Mouse (Mus musculus) cerebellum, adult 11-12 months (tissue): ENCODE measurements around the gene Csf2rb2.
"Not testable (repeated sequence)": the region's sequence is repeated elsewhere in the genome, so short reads cannot be mapped to it uniquely, and the experiment has no call there.

Source experiments
- DNase-seq: peaks from one replicate; pipeline ENCODE4 v3.0.0; 2022

Csf2rb2 gene

DNA sequence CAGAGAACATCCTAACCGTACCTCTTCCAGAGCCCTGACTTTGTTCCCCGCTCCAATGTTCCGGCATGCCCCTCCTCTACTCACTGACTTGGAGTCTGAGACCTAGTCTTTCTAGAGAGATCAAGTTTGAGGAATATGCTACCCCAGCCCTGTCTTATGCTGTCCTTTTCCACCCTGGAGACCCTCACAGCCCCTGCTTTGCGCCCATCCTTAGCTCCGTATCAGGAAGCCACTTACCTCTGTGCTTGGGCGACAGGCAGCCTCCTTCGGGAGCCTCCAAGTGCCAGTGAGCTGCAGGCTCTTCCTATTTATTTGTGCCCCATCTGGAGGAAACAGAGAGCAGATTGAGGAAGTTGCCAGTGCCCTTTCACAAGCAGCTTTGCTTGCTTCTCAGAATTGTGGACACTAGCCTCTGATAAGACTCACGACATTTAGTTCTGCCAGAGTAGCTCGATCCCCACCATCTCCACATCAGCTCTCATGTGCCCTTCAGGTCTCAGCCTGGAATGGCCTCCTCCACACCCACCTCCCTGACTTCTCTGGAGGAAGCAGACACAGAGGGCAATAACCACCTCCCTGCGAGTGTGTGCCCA lies at the start of gene Csf2rb2:
Csf2rb2 (minus strand) TSS at position 381 of the 593 bp plus-strand sequence.
- DNase-seq = no peak

DNA sequence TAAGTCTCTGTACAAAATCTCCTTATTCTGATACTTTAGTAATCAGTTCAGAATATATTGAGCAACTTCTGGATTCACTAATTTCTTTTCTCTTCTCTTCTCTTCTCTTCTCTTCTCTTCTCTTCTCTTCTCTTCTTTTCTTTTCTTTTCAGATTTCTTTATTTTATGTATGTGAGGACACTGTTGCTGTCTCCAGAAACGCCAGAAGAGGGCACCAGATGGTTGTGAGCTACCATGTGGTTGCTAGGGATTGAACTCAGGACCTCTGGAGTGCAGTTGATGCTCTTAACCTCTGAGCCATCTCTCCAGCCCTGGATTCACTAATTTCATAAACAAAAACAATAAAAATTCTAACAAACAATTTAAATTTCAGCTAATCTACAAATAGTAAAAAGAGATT lies 49.4 kb upstream of the Csf2rb2 start:
- DNase-seq = no peak

DNA sequence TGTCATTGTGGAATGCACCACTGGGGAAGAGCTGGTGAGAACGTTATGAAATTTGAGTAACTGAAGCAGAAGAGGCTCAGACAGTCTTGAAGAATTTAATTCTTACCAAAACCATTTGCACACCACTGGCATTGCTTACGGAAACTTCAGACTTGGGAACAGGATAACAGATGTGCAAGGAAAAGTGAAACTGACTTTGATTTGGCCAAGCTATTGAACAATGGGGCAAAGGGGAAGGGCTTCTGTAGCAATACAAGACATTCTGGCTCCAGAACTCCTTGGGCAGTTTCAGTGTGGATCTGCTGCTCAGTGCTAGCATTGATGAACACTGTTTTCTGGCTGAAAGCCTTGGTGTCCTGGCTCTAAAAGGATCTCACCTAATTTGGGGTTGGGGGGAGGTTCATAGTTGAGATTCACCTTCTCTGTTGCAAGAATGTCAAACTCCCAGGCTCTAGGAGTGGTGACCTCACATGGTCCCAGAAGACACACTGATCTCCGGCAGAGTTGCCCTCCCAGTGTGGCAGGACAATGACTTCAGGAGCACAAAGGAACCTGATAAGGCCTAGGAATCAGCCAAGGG lies 46.2 kb upstream of the Csf2rb2 start:
- no peak for DNase-seq

DNA sequence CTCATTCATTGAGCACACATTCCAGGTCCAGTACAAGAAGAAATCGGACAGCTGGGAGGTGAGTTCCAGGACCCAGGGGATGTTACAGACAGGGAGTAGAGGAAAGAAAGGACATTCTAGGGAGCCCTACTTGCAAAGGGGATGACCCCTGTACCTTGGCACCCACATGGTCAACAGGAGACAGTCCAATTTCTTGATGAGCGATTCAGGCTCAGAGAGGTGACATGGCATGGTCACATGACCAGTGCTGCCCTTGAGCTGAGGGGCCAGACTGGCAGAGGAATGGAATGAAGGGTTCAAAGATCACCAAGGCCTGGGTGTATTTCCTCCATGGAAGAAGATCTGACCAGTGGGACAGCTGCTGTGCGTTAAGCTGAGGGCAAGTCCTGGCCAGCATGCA lies 39.0 kb upstream of the Csf2rb2 start:
- DNase-seq = no peak

DNA sequence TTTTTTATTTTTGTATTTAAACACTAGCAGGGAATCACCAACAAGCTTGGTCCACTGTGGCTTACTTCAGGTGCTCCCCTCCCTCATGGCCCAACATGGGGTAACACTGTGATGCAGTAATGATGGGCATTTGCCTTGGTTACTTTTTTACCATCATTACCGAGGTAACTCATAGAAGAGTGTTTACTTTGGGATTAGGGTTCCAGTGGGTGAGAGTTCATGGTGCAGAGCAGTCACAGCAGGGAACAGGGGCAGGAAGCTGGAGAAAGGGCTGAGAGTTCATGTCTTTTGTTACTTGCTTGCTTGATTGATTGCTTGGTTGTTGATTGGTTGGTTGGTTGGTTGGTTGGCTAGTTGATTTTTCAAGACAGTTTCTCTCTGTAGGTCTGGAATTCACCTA lies 38.2 kb upstream of the Csf2rb2 start:
- no peak for DNase-seq

DNA sequence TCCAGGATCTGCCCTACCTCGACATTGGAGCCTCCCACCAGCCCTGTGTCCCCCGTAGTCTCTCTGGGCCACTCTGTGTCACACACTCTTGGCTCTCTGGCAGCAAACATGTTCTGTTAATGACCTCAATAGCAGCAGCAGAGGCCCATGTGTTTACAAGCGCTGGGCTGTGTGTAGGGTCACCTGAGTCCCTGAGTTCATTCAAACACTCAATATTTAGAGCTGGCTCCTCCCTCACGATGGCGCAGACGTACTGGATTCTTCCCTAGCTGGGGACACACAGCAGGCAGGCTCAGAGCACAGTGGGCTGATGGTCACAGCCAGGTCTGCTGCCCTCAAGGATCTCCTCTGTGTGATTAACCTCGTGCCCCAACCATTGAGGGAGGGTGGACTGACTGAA lies 35.4 kb upstream of the Csf2rb2 start:
- not testable (repeated sequence) for DNase-seq

DNA sequence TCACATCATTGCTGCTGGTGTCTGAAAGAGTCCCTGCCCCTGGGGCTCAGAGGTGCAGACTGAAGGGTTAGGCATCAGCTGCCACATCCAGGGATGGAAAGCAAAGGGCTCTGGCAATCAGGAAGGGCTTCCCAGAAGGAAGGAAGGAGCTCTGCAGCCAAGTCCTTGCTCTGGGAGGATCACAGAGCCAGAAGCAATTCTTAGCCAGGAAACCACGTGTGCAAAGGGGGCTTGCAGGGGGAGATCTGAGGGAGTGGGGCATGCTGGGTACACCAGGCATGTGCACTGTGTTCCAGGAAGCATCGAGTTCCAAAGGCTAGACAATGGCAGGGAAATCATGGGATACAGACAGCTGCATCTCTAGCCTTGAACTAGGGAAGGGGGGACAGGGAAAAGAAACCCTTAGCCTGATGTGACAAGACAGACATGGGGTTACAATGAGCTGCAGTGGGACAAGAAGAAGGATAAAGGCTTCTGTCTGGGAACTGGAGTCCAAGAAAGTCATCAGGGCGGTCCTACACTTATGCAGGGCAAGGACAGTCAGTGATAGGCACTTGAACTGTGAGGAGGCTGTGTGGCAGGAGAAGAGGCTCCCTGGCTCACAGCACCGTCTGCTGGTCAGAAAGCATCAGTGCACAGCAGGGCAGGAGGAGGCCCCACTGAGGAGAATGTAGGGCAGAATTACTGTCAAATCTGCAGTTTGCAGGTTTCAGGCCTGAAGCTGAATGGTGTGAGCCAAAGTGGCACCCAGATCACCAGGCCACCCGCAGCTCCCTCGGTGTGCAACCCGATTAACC lies 34.3 kb upstream of the Csf2rb2 start:
- peak; percentile 32 for DNase-seq

DNA sequence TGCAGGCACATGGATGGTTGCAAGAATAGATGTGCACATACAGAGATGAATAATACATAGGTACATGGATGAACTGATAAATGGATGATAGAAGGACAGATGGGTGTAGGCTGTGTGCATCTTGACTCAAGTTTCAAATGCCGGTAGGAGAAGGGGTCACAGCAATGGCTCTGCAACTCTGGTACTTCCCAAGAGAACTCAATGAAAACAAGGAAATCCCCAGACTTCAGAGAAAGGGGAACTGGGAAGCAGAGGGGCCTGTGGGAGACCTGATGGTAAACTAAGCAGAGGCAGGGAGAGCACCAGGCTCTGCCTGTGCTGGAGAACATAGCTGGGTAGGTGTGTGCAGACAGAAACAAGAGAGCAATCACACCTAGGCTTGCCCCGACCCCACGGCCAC lies 28.9 kb upstream of the Csf2rb2 start:
- no peak for DNase-seq

DNA sequence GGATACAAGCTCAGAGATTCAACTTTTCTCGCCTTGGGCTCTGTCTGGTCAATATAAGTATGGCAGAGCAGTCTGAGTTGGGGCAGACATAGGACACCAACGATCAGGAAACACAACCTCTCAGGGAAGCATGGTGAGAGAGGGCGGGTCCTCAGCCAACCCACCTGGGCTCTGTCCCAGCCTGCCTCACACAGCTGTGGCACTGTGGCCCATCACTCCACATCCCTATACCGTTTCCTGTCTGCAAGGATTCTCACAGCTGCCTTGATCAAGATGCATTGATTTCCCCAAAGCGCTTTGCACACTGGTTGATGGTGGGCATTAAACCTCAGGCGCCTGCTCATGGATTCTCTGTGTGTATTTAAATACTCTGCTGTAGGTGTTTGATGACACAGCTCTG lies 27.5 kb upstream of the Csf2rb2 start:
- DNase-seq = no peak

DNA sequence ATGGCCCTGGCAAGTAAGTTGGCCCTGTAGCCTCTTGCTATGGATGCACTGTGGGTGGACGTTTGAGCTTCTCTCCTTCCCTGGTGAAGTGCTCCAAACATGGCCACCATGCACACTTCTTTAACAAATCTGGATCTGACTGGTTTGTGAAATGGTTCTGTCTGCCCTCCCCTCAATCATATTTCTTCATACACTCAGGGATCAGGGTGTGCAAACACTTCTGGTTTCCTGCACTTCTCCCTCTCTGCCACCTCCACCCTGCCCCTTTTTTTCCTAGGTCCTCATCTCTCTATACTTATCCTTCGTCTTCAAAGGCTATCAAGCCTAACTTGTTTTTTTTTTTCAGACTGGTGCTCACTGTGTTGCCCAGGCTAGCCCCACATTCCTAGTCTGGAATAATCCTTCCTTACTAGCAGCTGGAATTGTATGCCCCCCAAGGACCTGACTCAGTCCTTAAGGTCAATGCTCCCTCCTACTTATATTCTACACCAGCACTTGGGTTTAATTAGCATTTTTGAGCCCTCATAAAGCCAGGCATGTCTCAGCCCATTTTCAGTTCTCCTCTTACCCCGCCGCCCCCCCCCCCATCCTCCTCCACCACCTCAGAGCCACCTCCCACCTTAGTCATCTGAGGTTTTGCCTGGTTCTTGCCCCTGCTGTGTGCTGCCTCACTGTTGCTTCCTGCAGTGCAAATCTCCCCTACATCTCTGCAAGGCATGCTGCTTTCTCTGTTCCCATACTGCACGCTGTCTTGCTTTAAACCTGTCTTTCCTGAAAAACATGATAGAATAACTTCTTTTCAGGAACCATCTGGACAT lies 26.2 kb upstream of the Csf2rb2 start:
- no peak for DNase-seq

DNA sequence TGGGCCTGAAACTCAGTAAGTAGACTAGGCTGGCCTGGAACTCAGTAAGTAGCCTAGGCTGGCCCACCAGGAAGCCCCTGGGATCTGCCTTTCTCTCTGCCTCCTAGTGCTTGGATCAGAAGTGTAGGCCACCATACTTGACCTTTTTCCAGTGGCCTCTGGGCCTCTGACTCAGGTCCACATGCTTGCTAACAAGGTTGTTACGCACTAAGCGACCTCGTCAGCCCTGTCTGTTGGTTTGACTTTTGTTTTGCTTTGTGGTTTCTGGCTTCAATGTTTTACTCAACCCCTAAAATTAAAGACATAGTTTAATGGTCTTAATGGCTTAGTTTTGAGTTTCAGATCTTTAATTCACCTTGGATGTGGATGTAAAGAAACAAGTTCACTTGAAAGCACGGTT lies 25.2 kb upstream of the Csf2rb2 start:
- no peak for DNase-seq

DNA sequence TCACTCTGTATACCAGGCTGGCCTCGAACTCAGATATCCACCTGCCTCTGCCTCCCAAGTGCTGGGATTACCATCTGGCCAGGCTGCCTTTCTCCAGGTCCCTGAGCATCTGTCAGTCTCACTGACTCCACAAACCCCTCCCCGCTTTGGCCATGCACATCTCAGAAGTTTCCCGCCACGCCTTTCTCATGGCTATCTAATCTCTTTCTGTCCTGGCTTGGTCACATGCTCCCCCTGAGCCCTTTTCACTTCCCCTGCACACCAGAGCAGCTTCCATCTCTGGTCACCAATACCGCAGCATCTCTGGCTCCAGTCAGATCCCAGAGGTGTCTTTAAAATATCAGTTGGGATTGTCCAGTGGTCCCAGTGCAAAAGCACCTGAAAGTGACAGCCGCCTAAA lies 24.5 kb upstream of the Csf2rb2 start:
- DNase-seq = not testable (repeated sequence)

DNA sequence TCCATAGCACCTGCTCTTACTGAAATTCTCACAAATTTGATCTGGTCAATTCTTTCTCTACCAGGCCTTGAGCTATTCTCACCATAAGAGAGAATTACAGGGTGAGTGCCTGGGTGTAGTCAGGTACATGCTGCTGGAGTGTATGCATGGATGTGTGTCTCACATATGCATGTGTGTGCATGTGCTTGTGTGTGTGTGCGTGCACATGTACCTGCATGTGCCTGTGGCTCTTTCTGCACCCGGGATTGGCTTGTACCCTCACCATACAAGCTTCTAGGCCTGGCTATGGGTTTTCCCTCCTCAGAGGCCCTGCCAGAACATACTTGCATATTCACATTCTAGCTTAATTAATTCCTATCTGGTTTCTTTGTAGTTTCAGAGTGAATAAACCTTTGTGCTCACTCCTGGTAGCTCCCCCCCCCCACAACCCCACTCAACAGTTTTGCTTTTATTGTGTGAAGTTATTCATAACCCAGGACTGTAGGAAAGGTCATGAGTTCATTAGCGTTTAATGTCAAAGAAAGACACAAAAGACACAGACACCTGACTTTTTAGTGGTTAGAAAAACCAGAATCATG lies 23.1 kb upstream of the Csf2rb2 start:
- DNase-seq = no peak

DNA sequence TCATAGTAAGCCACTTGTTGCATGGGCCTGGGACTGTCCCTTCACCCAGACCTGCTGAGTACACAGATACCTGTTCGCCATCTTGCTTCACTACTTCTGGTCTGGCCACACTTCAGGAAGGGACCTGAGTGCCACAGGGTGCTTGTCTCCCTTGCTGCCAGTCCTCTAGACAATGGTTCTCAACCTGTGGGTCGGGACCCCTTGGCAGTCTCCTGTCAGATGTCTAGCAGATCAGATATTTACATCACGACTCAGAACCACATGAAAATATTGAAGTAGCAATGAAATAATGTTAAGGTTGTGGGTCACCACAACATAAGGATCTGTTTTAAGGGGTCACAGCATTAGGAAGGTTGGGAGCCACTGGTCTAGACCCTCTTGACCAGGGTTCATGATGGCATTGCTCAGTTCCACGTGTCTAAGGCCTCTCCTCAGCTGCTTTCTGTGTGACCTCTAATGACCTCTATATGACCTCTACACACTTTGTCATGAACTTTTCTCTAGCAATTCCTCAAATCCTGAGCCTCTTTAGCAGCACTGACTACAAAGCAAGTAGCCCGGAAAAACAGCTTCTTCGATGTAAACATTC lies 22.3 kb upstream of the Csf2rb2 start:
- DNase-seq = not testable (repeated sequence)

DNA sequence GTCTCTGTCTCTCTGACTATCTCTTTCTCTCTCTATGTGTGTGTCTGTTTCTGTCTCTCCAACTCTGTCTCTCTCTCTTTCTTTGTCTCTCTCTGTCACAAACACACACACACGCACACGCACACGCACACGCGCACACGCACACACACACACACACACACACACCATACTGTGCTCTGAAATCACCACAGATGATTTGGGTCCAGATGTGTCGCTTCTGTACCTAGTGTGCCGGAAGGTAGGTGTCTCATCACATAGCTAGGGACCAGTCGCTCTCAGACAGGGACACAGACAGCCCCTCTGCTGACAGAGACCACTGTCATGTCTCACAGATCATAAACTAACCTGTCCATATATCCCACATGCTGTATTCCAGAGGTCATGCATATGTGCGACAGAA lies 21.2 kb upstream of the Csf2rb2 start:
- DNase-seq = no peak

DNA sequence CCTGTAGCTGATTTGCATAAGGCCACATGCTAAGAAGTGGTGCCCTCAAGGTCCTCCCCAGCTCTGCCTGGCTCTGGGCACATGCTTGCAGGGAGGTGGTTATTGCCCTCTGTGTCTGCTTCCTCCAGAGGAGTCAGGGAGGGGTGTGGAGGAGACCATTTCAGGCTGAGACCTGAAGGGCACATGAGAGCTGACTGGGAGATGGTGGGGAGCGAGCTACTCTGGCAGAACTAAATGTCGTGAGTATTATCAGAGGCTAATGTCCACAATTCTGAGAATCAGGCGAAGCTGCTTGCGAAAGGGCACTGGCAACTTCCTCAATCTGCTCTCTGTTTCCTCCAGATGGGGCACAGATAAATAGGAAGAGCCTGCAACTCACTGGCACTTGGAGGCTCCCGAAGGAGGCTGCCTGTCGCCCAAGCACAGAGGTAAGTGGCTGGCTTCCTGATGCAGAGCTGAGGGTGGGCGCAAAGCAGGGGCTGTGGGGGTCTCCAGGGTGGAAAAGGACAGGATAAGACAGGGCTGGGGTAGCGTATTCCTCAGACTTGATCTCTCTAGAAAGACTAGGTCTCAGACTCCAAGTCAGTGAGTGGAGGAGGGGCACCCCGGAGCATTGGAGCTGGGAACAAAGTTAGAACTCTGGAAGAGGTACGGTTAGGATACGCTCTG lies 20.3 kb upstream of the Csf2rb2 start, which contains the start of gene Csf2rb:
Csf2rb (plus strand) TSS at position 82 of the 669 bp plus-strand sequence.
- DNase-seq = no peak

DNA sequence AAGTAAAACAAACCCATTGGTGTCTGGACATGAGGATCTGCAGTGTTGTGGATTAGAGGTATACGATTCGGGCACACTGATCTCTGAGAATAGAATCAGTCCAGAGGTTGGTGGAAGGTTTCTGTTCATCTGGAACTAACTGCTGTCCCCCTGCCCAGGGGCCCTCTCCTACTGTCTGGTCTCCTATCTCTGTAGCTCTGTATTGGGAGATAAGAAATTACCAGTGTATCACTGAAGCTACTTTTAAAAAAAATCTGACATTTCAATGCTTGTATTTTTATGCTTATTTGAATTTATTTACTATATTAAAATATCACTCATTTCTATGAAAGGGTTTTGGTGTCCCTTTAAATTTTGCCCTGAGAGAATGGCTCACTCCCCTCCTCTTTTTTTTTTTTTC lies 18.8 kb upstream of the Csf2rb2 start:
- no peak for DNase-seq

DNA sequence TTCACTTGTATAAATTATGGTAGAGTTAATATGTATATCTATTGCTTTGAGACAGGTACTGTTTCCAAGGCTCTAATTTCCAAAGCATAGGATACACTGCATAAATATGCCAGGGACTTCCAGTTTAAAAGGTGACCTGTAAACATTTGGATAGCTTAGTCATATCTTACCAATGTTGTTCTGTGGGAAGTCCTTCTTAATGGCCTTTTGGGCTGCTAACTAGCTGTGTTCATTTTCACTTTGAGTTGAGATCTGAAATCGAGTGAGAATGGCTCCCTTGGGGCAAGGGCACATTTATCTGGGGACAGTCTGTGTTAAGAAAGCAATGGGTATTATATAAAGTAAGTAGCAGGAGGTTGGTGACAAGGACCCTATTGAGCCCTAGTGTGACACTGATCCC lies 17.8 kb upstream of the Csf2rb2 start:
- DNase-seq = no peak

DNA sequence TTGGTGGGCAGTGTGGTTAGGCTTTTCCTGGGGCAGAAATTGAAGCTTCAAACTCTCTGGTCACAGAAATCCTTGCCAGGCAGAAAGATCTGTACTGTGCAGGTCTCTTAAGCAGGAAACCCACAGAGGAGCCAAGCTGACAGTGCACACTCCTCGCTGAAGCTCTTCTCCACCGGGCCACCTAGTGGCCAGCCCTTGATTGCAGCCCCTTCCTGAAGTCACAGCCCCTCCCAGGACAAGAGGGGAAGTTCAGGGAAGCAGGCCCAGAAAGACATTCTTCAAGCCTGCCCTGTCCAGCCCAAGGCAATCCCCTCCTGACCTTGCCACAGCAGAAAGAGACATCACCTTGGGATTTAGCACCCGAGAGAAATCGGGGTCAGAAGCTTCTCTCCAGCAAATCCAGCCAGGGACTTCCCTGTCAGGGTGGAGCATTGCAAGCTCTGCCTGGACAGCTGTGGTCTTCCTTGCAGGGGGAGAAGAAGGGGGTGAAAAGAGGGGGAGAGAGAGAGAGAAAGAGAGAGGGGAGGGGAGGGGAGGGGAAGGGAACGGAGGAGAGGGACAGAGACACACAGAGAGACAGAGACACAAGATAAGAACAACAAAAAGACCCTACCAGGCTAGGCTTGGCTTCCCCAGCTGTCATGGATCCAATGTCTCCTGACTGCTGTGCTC lies 15.4 kb upstream of the Csf2rb2 start:
- peak; percentile 9 for DNase-seq

DNA sequence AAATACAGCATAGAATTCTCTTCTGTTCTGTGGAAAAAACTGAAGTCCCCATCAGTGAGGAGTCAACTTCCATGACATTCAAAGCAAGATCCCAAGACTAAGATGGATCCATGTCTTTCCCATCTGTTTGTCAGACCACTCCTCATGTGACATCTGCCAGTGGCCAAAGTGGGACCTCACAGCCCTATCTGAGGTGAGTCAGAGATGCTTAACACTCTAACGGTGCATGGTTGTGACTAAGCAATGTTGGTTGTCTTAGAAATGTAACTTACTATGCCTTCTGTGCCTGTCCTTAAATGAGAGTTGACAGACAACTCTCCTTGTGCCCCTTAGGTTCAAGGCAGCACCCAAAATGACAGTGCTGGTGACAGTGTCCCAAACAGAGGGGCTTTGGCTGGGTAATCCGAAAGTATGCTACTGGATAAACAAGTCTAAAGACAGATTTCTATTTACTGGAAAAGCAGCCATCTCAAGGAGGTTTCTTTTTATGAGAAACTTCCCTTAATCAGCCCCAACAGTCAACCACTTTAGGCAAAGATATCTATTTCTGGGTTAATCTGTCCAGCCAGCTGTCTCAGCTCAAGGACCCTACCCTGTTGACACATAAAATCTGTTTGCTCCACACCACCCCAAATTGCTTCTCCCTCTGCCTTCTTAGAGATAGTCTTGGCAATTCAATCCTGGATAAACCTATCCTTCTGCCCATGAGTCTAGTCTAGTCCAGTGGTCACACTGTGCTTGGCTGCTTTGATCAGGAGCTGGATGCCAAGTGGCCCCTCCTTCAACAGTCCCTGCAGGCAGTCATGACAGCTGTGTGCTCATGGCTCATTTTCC lies 13.0 kb upstream of the Csf2rb2 start:
- DNase-seq = not testable (repeated sequence)
